Mouse (Mus musculus): ENCODE results near the gene Sh3d21. TPM values are rescaled to one million over a fixed set of nuclear protein-coding genes. Genes with fewer than 3 reads are reported as not detected.

Gene Sh3d21
- total RNA-seq, 2 experiments from 2014 or later: 0.36 to 1.5 TPM

DNA sequence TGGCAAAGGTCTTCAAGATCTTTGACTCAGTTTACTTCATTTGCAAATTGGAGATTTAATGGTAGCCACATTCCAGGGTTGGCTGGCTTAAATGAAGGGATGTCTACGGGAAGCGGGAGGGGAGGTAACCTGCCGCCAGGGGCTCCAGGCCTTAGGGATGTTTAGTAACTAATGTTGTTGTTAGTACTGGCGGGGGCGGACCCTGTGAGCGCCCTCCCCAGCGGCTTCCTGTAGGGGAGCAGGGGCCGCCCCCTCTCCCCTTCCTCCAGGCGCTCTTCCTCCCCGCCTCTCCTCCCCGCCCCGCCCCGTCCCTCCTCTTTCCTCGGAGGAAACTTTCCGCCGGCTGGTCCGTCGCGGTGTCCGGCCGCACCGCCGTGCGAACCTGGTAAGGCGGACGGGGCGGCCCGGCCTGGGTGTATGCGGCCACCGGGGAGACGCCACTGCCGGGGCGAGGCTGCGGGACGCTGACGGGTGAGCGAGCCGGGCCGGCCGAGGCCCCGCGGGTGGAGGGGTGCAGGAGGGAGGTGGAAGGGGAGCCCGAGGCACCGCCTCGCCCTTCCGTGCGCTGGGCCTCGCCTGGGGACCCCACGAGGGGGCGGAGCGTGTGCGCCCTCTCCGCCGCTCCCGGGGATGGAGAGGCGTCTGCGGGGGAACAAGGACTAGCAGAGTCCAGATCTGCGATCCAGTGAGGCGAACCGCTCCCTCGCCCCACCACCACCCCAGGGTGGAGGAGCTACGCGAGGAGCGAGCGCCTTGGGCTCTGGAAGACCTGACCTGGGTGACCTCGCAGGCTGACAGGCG is 14.9 kb downstream of the Sh3d21 start:
- peak; percentile 82 for ATAC-seq (replicated peaks; ENCODE audit: poor library complexity, severe bottlenecking)

DNA sequence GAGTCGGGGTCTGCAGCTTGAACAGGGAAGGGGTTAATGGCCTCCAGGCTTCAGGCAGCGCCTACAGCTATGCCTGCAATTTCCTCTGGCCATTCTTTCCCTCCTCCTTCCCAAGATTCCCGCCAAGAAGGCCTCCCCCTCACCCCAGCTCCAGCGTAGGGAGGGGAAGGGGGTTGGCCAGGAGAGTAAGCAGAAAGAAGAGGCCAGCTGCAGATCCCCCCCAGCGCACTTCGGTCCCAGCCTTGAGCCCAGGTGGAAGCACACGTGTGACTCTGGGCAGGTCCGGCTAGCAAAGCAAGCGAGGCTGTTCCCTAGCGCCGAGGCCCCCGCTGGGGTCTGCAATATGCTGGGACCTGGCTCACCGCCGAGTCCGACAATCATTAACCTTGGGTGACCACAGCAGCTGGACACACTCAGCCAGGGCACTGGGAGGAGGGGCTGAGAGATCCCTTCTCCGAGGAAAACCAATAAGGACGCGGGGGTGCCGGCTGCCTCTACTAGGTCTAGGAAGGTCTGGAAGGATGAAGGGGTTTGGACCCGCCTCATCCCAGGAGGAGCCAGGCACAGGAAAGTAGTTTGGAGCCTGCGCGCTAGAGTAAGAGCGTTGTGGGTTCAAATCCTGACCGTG is 15.6 kb downstream of the Sh3d21 start, which contains the start of gene Eva1b:
Eva1b (plus strand) TSS at position 212 of the 628 bp plus-strand sequence.
- ATAC-seq (replicated peaks; ENCODE audit: poor library complexity, severe bottlenecking): no peak

DNA sequence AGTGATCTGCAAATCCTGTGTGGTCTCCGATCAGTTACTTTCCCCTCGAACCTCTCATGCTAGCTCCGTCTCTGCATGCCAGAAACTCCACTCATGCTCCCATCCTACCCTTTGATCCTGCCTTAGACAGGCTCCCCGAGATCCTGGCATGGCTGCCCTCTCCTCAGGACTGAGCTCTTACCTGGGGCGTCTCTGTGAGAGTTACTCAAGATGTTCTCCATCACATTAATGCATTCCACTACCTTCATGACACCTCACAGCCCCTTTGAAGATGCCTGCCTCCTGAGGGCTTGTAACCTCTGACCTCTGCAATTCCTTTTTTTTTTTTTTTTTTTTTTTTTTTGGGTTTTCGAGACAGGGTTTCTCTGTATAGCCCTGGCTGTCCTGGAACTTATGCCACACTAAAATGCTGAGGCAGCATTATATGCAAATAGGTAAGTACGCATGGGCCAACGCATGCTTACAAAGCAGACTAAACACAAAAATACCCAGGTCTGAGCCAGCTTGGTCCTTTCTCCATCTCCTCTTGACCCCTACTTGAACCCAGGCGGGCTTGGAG is 16.2 kb downstream of the Sh3d21 start:
- ATAC-seq (replicated peaks; ENCODE audit: poor library complexity, severe bottlenecking): no peak

DNA sequence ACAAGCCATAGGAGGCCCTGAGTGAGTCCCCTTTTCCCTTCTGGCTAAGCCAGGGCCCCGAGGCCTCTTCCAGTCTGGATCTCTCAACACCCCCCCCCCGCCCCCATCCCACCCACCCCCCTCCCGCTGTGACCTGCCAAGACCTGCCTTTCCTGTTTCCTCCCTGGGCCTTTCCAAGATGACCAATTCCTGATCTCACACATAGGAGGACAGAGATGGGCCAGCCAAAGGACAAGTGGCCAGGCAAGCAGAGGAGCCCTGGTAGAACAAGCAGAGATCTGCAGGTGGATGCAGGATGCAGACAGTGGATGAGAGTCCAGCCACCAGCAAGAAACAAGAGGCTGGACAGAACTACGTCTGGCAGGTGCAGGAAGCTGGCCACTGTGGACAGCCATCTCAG is 17.9 kb downstream of the Sh3d21 start:
- ATAC-seq (replicated peaks; ENCODE audit: poor library complexity, severe bottlenecking): no peak

DNA sequence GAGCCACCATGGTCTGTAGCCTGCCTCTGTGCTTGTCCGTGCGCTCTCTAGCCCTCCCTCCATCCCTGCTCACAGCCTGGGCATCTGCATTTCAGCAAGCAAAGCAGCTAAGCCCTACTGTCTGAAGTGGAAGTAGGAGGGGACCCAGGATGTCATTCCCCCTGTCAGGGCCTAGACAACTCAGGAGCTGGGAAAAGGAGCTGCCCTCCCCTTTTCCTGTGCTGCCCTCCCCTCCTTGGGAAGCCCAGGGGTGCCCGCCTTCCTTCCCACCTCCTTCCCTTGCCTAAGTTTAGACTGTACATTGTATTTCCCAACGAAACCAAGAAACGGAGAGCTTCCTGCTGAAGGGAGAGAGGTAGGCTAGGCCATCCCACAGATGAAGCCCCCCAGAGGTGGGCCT is 22.3 kb downstream of the Sh3d21 start:
- no peak for ATAC-seq (replicated peaks; ENCODE audit: poor library complexity, severe bottlenecking)

DNA sequence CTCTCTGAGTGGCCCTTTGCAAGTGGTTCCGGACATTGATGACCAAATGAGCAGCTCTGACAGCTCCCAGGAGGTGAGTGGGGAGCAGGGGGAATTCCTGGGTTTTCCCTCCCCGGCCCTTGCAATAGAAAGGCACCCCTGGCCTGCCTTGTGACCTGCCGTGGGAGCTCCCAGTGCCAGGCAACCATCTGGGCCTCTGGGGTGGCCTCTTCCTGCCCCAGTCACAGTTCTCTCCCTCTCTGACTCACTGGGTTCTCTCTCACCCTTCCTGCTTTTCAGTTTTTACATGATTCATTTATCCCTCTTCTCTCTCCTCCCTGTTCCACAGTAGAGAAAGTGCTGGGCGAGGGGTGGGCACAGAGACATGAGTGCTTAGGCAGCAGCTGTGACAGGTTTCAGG is 25.5 kb downstream of the Sh3d21 start:
- no peak for ATAC-seq (replicated peaks; ENCODE audit: poor library complexity, severe bottlenecking)

DNA sequence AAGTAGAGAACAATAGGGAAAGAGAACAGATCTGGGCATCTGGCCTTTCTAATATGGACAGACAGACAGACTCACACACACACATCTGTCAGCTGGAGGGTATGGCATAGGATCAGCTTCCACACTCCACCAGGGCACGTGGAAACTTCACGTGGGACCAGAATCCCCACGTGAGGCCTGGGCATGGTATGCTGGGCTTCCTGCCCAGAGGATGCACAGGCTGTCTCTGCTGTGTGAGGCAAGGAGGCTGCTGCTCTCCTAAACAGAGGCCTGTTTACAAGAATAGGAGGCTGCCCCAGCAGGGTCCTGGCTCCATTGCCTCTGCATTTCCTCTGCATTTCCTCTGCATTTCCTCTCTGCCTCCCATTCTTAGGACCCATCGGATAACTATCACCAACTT is 28.7 kb downstream of the Sh3d21 start:
- no peak for ATAC-seq (replicated peaks; ENCODE audit: poor library complexity, severe bottlenecking)

DNA sequence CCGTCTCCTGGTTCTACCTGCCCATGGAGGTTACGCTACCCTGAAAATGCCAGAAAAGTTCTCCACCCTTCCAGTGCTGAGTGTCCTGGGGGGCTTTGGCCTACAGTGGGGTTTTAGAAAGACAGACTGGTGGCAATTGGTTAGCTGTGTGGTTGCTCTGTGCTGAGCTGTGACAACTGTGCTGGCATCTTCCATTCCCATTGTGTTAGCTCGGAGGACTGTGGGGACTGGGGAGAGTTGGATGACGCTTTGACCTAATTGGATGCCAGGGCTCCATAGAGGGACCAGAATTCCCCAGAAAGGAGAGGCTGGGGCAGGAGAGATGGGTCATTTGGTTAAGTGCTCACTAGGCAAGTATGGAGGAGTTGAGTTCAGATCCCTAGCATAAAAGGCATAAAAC is 29.1 kb downstream of the Sh3d21 start:
- no peak for ATAC-seq (replicated peaks; ENCODE audit: poor library complexity, severe bottlenecking)

DNA sequence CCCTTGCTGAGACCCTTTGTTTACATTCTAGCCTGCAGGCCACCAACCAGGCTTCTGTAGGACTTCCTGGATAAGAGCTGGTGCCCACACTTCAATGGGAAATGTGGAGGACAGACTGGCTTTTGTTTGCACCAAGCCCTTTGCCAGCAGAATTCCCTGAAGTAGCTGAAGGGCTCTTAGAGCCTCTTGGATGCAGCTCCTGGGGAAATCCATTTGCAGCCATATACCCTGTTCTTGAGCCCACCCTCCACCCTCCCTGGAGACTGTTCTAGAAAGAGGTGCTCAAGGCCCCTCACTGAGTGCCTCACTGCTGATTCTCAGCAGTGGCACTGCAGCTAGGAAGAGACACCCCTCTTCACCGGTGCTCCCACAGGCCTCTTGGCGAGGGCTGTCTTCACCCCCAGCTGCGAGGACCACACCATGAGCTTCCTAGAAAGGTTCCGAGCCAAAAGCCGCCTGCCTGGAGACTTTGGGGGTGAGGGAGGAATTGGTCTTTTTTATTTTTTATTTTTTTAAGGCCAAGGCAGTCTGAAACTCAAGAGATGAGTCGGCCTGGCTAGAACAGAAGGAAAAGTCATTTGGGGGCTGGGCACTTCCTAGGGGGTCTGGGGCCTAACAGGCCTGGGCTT is 30.5 kb downstream of the Sh3d21 start:
- ATAC-seq (replicated peaks; ENCODE audit: poor library complexity, severe bottlenecking): no peak

DNA sequence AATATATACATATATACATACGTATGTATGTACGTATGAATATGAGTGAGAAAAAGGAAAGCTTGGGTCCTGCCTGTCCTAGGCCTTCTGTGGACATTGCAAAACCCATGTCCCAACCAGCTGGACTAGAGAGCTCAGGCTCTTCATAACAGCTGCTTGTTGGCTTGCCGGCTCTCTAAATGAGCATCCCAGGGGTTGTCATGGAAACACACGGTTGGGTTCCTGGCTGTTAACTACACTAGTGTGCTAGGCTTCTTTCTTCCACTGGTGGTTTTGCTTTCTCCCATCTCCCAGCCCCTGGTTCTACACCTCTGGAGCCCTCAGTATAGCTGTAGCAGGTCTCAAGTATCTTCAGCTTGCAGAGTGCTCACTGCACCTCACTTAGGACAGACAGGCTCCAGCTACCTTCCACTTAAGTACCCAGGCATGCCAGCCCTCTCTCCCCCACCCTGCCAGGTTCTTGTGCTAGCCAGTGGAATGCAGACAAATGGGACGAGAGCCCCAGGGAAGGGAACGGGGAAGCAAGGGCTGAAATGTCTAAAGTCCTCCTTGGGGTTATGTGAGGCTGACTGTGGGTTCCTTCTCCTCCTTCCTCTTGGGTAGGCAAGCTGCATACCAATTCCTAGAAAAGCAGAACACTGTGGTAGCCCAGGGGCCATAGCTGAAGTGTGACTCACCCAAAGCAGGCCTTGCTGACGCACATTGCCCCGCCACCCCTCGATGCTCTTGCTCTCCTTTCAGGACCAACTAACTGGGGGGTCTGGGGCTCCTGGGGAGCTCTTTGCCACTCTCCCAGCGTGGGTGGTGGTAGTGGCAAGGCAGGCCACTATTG is 31.8 kb downstream of the Sh3d21 start:
- ATAC-seq (replicated peaks; ENCODE audit: poor library complexity, severe bottlenecking): peak; percentile 98

DNA sequence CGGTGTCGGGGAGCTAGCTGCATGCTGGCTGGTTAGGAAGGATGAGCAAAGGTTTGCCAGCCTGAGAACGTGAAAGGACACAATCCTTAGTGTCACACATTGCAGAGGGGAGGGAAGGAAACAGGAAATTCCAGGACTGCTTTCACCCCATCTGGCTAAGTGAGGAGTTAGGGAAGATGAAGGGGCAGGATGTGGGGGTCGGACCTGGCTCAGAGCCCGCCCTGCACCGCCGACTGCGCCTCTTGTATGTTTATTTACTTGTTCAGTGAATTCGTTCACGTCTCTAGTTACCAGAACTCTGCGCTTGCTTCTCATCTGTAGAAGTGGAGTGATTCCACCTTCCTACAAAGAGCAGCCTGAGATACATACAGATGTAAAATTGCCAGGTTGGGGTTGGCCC is 32.8 kb downstream of the Sh3d21 start:
- ATAC-seq (replicated peaks; ENCODE audit: poor library complexity, severe bottlenecking): no peak

DNA sequence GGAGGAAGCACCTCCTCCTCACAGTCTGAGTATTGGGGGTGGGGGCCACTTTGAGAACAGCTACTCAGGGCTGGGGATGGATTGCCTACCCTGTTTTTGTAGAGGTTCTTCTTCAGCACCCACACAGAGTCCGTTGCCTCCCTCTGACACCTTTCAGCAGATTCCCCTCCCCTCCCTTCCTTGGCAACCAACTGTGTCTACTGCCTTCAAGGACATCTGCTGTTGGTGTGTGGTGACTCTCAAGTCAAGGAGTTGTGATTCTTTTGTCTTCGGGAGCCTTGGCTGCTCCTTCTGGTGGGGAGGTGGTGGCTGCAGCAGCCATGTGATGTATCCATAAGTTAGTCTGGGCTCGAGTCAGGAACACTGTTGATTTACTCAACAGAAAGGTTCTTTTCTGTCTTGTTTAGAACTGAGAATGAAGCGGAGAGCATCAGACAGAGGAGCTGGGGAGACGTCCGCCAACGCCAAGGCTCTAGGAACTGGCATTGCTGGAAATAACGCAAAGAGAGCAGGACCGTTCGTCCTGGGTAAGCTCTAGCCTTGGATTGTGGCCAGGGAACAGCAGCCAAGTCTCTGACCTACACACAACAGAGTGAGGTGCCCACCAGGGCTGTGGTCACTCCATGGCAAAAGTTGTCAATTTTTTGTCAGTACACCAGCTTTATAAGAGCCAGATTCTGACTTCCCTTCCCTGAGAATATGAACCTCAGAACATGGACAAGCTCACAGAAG is 39.8 kb downstream of the Sh3d21 start:
- ATAC-seq (replicated peaks; ENCODE audit: poor library complexity, severe bottlenecking): no peak

DNA sequence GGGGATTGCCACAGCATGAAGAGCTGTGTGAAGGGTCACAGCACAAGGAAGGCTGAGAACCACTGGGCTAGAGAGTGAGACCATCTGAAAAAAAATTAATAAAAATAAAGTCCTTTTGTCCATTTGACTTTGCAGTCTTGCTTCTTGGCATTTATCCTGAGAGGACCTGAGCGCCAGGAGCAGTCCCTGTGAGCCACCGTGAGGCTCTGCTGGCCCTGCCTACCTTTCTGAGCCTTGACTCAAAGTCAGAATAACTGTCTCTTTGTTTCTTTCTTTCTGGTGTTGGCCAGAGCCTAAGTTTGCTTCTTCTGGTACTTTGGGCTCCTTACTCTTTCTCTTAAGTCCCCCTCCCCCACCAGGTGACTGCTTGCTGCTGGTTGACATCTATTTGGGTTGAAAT is 42.8 kb downstream of the Sh3d21 start:
- ATAC-seq (replicated peaks; ENCODE audit: poor library complexity, severe bottlenecking): no peak

DNA sequence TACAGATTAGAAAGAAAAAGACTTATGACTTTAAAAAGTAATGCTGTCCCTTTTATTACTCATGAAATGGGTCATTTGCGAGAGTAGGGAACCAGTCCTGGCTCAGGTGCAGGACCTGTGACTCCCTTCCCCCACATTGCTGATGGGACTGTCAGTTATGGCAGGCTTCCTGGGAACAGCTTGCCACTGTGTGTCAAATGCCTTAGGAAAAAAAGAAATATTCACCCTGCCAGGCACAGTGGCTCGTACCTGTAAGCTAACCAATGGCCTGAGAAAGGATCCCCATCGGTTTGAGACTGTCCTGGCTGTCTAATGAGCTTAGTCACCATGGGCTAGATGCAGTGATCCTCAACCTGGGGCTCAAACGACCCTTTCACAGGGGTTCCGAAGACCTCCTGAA is 43.2 kb downstream of the Sh3d21 start:
- no peak for ATAC-seq (replicated peaks; ENCODE audit: poor library complexity, severe bottlenecking)

DNA sequence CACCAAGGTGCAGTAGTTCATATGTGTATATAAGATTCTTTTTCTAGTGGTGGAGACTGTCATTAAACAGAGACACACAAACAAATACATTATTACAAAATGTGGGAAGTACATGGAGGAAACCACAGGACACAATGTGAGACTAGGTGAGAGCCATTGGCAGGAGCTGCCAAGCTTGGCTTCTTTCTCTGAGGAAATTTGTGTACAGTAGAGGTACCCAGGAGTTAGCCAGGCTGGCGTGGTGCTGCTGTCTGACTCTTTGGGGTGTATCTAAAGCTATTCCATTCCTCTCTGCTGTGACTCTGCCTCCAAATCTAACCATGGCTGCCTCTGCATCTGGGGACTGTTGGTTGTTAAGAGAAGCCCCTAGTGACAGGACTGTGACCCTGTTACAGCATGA is 44.2 kb downstream of the Sh3d21 start:
- ATAC-seq (replicated peaks; ENCODE audit: poor library complexity, severe bottlenecking): no peak

DNA sequence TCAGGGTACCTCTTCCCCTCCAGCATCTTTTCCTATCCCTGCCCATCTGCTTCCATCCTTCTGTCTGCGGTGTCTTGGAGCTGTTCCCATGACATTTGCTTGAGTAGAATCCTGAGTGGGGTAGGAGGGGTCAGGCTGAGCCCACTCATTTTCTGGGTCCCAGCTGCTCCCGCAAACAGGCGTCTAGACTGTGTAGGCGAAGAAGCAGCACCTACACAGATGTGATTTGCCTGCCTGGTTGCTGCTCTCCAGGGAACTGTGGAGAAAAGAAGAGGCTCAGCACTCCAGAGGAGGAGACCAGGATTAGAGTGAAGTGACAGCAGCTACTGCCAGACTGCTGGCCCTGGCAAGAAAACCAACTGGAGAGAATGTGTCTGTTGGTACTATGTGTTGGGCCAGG is 44.6 kb downstream of the Sh3d21 start:
- ATAC-seq (replicated peaks; ENCODE audit: poor library complexity, severe bottlenecking): no peak

DNA sequence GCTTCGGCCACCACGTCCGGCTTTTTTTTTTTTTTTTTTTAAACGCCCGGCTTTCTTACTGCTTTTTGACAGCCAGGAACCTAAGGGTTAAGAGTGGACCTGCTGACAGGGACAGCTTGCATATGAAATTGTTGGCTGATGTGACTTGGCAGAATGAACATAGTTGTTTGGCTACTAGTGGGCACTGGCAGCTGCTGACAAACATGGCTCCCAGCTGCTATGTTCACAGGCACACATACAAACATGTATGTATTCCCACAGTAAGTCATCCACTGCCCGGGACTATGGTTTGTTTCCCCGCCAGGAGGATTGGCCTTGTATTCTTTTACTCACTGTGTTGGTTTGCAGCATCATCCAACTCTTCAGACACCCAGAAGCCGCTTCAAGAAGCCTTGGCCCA is 46.2 kb downstream of the Sh3d21 start:
- no peak for ATAC-seq (replicated peaks; ENCODE audit: poor library complexity, severe bottlenecking)

DNA sequence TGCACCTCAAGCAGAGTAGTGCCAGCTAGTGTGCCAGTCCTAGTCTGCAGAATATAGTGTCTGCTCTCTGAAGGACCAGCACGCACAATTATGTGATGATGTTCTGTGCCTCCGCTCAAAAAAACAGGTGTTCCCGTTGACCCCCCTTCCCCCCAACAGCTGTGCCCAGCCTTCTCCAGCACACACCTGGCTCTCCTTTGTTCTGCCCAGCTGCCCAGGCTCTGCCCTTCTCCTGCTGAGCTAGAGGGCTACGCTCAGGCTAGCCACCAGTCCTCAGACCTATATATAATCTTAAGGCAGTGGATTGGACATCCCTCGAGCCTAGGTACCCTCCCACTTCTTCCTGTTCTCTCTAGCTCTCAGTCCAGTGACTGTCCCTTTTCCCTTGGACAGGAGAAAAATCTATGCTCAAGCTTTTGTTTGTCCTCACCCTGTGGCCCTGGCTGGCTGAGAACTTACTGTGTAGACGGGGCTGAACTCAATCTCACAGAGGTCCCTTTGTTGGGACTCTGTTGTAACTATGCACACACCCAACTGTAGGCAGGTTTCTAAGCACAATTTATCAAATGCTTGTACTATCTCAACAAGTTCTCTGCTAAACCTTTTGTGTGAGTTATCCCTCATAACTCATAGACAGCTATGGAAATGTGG is 47.3 kb downstream of the Sh3d21 start:
- ATAC-seq (replicated peaks; ENCODE audit: poor library complexity, severe bottlenecking): no peak

DNA sequence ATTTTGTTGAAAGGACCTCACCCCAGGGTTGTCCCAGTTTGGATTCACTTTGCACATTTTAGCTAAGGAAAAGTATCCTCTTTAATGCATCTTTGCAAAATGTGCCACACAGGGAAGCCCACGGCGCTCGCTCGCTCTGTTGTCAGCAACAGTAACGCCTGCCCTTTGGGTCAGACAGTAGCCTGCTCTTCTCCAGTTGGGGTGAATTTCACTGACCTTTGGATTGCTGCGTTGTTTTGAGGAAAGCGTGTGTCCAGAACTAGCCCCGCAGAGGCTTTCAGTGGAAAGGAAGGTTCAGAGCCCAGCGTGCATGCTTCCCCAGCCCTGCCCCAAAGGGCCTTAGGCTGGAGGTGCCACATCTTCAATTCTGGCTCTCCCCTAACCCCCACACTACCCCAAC is 47.9 kb downstream of the Sh3d21 start:
- ATAC-seq (replicated peaks; ENCODE audit: poor library complexity, severe bottlenecking): no peak
